Mouse (Mus musculus) CH12.LX (cell line): ENCODE data around the gene Tet3. TPM values are rescaled to one million over a fixed set of nuclear protein-coding genes. Genes with fewer than 3 reads are reported as not detected.

ENCODE experiments used
- DNase-seq: peaks from one replicate; pipeline ENCODE4 v3.0.0-alpha.2; 2013; ENCODE audit errors: extremely low read depth
- H3K27ac ChIP-seq: 2 replicates; pipeline ENCODE4 v1.5.1; 2012; ENCODE audit warnings: low read depth, mild to moderate bottlenecking, control low read depth, moderate library complexity; ENCODE audit not compliant: insufficient read depth
- H3K27me3 ChIP-seq: replicated peaks from 2 replicates; pipeline ENCODE3; 2012; ENCODE audit warnings: inconsistent platforms
- H3K36me3 ChIP-seq, 2 experiments: replicated peaks in 1 of 2; 2 replicates each; pipeline versions ENCODE3 to v1.6.1; 2012; ENCODE audit warnings: inconsistent platforms in 1 of 2, low read length in 1 of 2, mild to moderate bottlenecking in 1 of 2, mixed read lengths in 1 of 2, moderate library complexity in 1 of 2; ENCODE audit not compliant: control insufficient read depth in 1 of 2, insufficient read depth in 1 of 2
- H3K4me1 ChIP-seq, 2 experiments: 2 replicates each; pipeline ENCODE4 v1.6.1; 2012; ENCODE audit warnings: inconsistent platforms in 1 of 2, moderate library complexity in 1 of 2; ENCODE audit not compliant: insufficient read depth in 2 of 2, control insufficient read depth in 1 of 2
- H3K4me2 ChIP-seq: 2 replicates; pipeline ENCODE4 v1.6.1; 2012; ENCODE audit warnings: low read depth, mild to moderate bottlenecking, control low read depth; ENCODE audit not compliant: poor library complexity, insufficient read depth, severe bottlenecking
- H3K4me3 ChIP-seq, 3 experiments: fragments of 150-350 bp in 1 of 3; sonication (generic) in 1 of 3; replicated peaks in 1 of 3; 2 replicates each; pipeline versions ENCODE3 to v1.5.1; 2011 to 2012; ENCODE audit warnings: low read depth in 2 of 3, low read length in 2 of 3, mild to moderate bottlenecking in 2 of 3, moderate library complexity in 2 of 3, control low read depth in 1 of 3, improper control_type of control experiment in 1 of 3, inconsistent platforms in 1 of 3, mixed read lengths in 1 of 3; ENCODE audit not compliant: poor library complexity in 1 of 3
- H3K79me2 ChIP-seq: replicated peaks from 2 replicates; pipeline ENCODE4 v1.6.1; 2012; ENCODE audit warnings: mild to moderate bottlenecking, moderate library complexity; ENCODE audit not compliant: control insufficient read depth, poor library complexity, insufficient read depth, severe bottlenecking; ENCODE audit errors: extremely low read depth
- H3K9ac ChIP-seq: 2 replicates; pipeline ENCODE4 v1.6.1; 2012; ENCODE audit warnings: low read depth, mild to moderate bottlenecking, control low read depth, moderate library complexity; ENCODE audit not compliant: insufficient read depth
- H3K9me3 ChIP-seq: replicated peaks from 2 replicates; pipeline ENCODE3; 2012; ENCODE audit warnings: low read length, inconsistent platforms, mixed read lengths
- CTCF ChIP-seq, 2 experiments: IDR thresholded peaks in 1 of 2; conservative IDR thresholded peaks in 1 of 2; 2 replicates each; pipeline ENCODE4 v1.5.1; 2011 to 2012; ENCODE audit warnings: low read depth in 2 of 2, low read length in 2 of 2, improper control_type of control experiment in 1 of 2, inconsistent platforms in 1 of 2, mild to moderate bottlenecking in 1 of 2, moderate library complexity in 1 of 2
- ELF1 ChIP-seq: IDR thresholded peaks from 2 replicates; pipeline ENCODE4 v1.6.1; 2014; ENCODE audit warnings: low read depth, mild to moderate bottlenecking, inconsistent platforms, low read length, improper control_type of control experiment
- ETS1 ChIP-seq: conservative IDR thresholded peaks from 2 replicates; pipeline ENCODE4 v1.6.1; 2012; ENCODE audit warnings: low read depth, mild to moderate bottlenecking, inconsistent platforms, low read length, improper control_type of control experiment, moderate library complexity
- IRF4 ChIP-seq: IDR thresholded peaks from 2 replicates; pipeline ENCODE4 v1.6.1; 2014; ENCODE audit warnings: low read depth, mild to moderate bottlenecking, inconsistent platforms, low read length, improper control_type of control experiment
- JUN ChIP-seq: IDR thresholded peaks from 2 replicates; pipeline ENCODE4 v1.6.1; 2011; ENCODE audit warnings: low read depth, mild to moderate bottlenecking, low read length, improper control_type of control experiment, moderate library complexity; ENCODE audit not compliant: insufficient read depth
- JUND ChIP-seq: conservative IDR thresholded peaks from 2 replicates; pipeline ENCODE4 v1.6.1; 2011; ENCODE audit warnings: low read depth, low read length, improper control_type of control experiment
- KAT2A ChIP-seq: IDR thresholded peaks from 2 replicates; pipeline ENCODE4 v1.6.1; 2012; ENCODE audit warnings: low read length, improper control_type of control experiment, inconsistent platforms; ENCODE audit not compliant: insufficient replicate concordance
- MAX ChIP-seq: IDR thresholded peaks from 2 replicates; pipeline ENCODE4 v1.6.1; 2011; ENCODE audit warnings: low read length, improper control_type of control experiment
- MAZ ChIP-seq: IDR thresholded peaks from 2 replicates; pipeline ENCODE4 v1.6.1; 2012; ENCODE audit warnings: low read depth, mild to moderate bottlenecking, inconsistent platforms, low read length, improper control_type of control experiment, moderate library complexity
- MEF2A ChIP-seq: IDR thresholded peaks from 2 replicates; pipeline ENCODE4 v1.6.1; 2014; ENCODE audit warnings: low read depth, mild to moderate bottlenecking, inconsistent platforms, low read length, improper control_type of control experiment, borderline replicate concordance
- MYC ChIP-seq: IDR thresholded peaks from 2 replicates; pipeline ENCODE4 v1.6.1; 2011; ENCODE audit warnings: low read depth, mild to moderate bottlenecking, improper control_type of control experiment, low read length
- RAD21 ChIP-seq: IDR thresholded peaks from 2 replicates; pipeline ENCODE4 v1.6.1; 2011; ENCODE audit warnings: low read depth, mild to moderate bottlenecking, low read length, improper control_type of control experiment, moderate library complexity
- RCOR1 ChIP-seq: conservative IDR thresholded peaks from 2 replicates; pipeline ENCODE4 v1.6.1; 2012; ENCODE audit warnings: low read depth, mild to moderate bottlenecking, inconsistent platforms, low read length, improper control_type of control experiment
- TBP ChIP-seq: conservative IDR thresholded peaks from 2 replicates; pipeline ENCODE4 v1.6.1; 2011; ENCODE audit warnings: low read depth, low read length, improper control_type of control experiment
- USF1 ChIP-seq: IDR thresholded peaks from 2 replicates; pipeline ENCODE4 v1.6.1; 2014; ENCODE audit warnings: low read depth, mild to moderate bottlenecking, inconsistent platforms, low read length, improper control_type of control experiment
- ZNF384 ChIP-seq: IDR thresholded peaks from 2 replicates; pipeline ENCODE4 v1.6.1; 2012; ENCODE audit warnings: low read depth, low read length, improper control_type of control experiment, inconsistent platforms
- dilution Hi-C: fragments of 300-500 bp; cut with MboI; formaldehyde crosslinking; loops from 2 replicates; pipeline ENCODE4 v1.14.3; 2020; ENCODE audit warnings: low sequenced_read_pairs; ENCODE audit not compliant: extremely low pct_unique_long_range_greater_than_20kb, extremely low pct_ligation_motif_present
- in situ Hi-C: fragments of 300-500 bp; cut with MboI; formaldehyde crosslinking; loops from 3 replicates; pipeline ENCODE4 v1.14.3; 2019; ENCODE audit warnings: low sequenced_read_pairs, low pct_ligation_motif_present, low pct_unique_long_range_greater_than_20kb, mixed read lengths
- polyA plus RNA-seq: library from polyadenylated mRNA; unstranded; fragments of >175 nt; gene quantifications from 2 replicates; pipeline ENCODE4 v1.2.1, GENCODE M21; 2012; ENCODE audit warnings: low read depth; ENCODE audit not compliant: insufficient read length
- total RNA-seq, 2 experiments: library from RNA; depleted of rRNA; stranded (reverse); fragments of 300-350 nt in 1 of 2; fragments of >200 nt in 1 of 2; gene quantifications; 2 replicates each; pipeline ENCODE4 v1.2.3; 2012 to 2014

Tet3 gene
- total and polyA plus RNA-seq, 3 experiments = 3.2 to 10.0 (median 8.2) TPM

- in situ Hi-C loops = no loop called here
- no peak overlapping the region for H3K4me2 ChIP-seq
- H3K4me3 ChIP-seq = no peak overlapping the region
- dilution Hi-C loops = no loop called here
- no peak for DNase-seq
- peaks cover 0 to 30% of the 10 kb centered on the region in 2 experiments; a peak in 2 of 4 replicates for H3K4me1 ChIP-seq
- TF ChIP-seq RAD21 (no peak), CTCF (conservative IDR thresholded peaks at IDR 0.05 in 1 of 2, IDR thresholded peaks at IDR 0.05 in 1 of 2; ENCODE audit: low read depth in 2 of 2, low read length in 2 of 2) (no peak), ETS1 (no peak), TBP (no peak), KAT2A (no peak), JUND (no peak), MYC (no peak), MAX (no peak), RCOR1 (no peak), USF1 (no peak), ELF1 (no peak), JUN (no peak)
- no peak overlapping the region for H3K27ac ChIP-seq
- H3K36me3 ChIP-seq = peaks cover 44 to 93% of the 10 kb centered on the region in 2 experiments
- no peaks in the 10 kb centered on the region for H3K9me3 ChIP-seq
- H3K9ac ChIP-seq = no peak overlapping the region
- no peaks in the 10 kb centered on the region; the same call in 1 of the 2 replicates for H3K79me2 ChIP-seq
- H3K27me3 ChIP-seq = no peaks in the 10 kb centered on the region
Measured at GRCm38 (mm10) chr6:83397728-83398127, 61.2 kb downstream of the Tet3 start.

- Histone ChIP-seq H3K9ac (no peak overlapping the region), H3K36me3 (peaks cover 34 to 93% of the 10 kb centered on the region in 2 experiments), H3K27ac (no peak overlapping the region), H3K4me3 (no peak overlapping the region), H3K4me1 (peaks cover 0 to 30% of the 10 kb centered on the region in 2 experiments; a peak in 2 of 4 replicates), H3K27me3 (no peaks in the 10 kb centered on the region), H3K9me3 (no peaks in the 10 kb centered on the region), H3K4me2 (no peak overlapping the region), H3K79me2 (no peaks in the 10 kb centered on the region)
- TF ChIP-seq MEF2A = no peak
- TF ChIP-seq KAT2A = no peak
- TF ChIP-seq ZNF384 = no peak
- TF ChIP-seq MAZ = no peak
- no peak for TF ChIP-seq CTCF (conservative IDR thresholded peaks at IDR 0.05 in 1 of 2, IDR thresholded peaks at IDR 0.05 in 1 of 2; ENCODE audit: low read depth in 2 of 2, low read length in 2 of 2)
- no peak for TF ChIP-seq IRF4
- dilution Hi-C loops (no loop called here), in situ Hi-C loops (no loop called here)
- no peak for DNase-seq
Measured at GRCm38 (mm10) chr6:83396711-83397110, 62.2 kb downstream of the Tet3 start.
